ENCODE assay signal across 8 mouse cellular contexts in the genomic region with DNA sequence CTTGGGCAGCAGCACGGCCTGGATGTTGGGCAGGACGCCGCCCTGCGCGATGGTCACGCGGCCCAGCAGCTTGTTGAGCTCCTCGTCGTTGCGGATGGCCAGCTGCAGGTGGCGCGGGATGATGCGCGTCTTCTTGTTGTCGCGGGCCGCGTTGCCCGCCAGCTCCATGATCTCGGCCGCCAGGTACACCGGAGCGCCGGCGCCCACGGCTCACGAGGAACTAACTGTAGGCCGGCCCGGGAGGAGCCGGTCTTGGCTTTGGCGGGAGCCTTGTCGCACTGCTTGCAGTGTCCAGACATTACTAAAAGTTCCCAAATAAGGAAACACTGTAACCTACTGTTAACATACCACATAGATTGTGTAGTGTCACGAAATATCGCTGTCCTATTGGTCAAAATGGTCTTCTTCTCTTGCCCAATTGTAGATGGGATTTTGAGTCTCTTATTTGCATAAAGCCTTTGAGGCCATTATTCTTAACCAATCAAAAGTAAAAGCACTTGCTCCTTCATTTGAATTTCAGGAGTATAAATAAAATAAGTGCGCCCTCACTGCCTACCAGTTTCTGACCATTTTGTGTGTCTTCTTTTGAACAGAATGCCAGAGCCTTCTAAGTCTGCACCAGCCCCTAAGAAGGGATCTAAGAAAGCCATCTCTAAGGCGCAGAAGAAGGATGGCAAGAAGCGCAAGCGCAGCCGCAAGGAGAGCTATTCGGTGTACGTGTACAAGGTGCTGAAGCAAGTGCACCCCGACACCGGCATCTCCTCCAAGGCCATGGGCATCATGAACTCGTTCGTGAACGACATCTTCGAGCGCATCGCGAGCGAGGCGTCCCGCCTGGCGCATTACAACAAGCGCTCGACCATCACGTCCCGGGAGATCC. TPM values are rescaled to one million over a fixed set of nuclear protein-coding genes. Genes with fewer than 3 reads are reported as not detected.
DNase-seq lines count a peak whose midpoint lies in the region; ATAC-seq and TF ChIP-seq lines count a peak whose summit lies in the region.
"Not testable (repeated sequence)": the region's sequence is repeated elsewhere in the genome, so short reads cannot be mapped to it uniquely, and the experiment has no call there.

Gene Hist1h2bb, plus strand, starts transcription at position 534 of the 880 bp plus-strand sequence.

- peak within 1 kb of the TSS; percentile 83 for H3K9ac ChIP-seq in heart, embryonic 13.5 days
- peak within 1 kb of the TSS; percentile 54 for H3K9ac ChIP-seq in kidney, postnatal 0 days (ENCODE audit: low read depth, low read length)
- peak within 1 kb of the TSS; percentile 73 for H3K9ac ChIP-seq in liver, adult 2 months (ENCODE audit: low read depth, low read length)

- peaks cover 68% of the 10 kb centered on the region for H3K4me1 ChIP-seq in erythroblast, embryonic 14.5 days (ENCODE audit: control insufficient read depth)
- peaks cover 35% of the 10 kb centered on the region for H3K4me1 ChIP-seq in heart, embryonic 13.5 days
- H3K4me1 ChIP-seq in kidney, postnatal 0 days (replicated peaks; ENCODE audit: insufficient read depth, low read length), result peaks cover 11% of the 10 kb centered on the region
- H3K4me1 ChIP-seq in liver, adult 2 months (ENCODE audit: control insufficient read depth, insufficient read depth, low read length), result peaks cover 12% of the 10 kb centered on the region

- WGBS in heart, embryonic 13.5 days, result under 1% methylated on average over 45 of the region's 58 CpGs
- WGBS in kidney, postnatal 0 days, result 0% methylated on average over 37 of the region's 58 CpGs
- WGBS in liver, adult 2 months, result 1% methylated on average over 45 of the region's 58 CpGs

- H3K9me3 ChIP-seq in erythroblast, embryonic 14.5 days (ENCODE audit: control insufficient read depth, low read length); heart, embryonic 13.5 days; kidney, postnatal 0 days (replicated peaks; ENCODE audit: low read length): not testable (repeated sequence)

- not testable (repeated sequence) for TF ChIP-seq POLR2A in brain, embryonic 14.5 days (IDR thresholded peaks at IDR 0.05; ENCODE audit: borderline replicate concordance, extremely low read depth, insufficient read depth, insufficient read length, poor library complexity, severe bottlenecking); liver, adult 2 months (IDR thresholded peaks at IDR 0.05; ENCODE audit: extremely low read depth, insufficient read depth, low read length)

- peak within 1 kb of the TSS; percentile 12 for H3K4me3 ChIP-seq in C2C12 (ENCODE audit: insufficient read depth, poor library complexity, severe bottlenecking)
- H3K4me3 ChIP-seq in erythroblast, embryonic 14.5 days (replicated peaks), result peak within 1 kb of the TSS; percentile 79
- H3K4me3 ChIP-seq in heart, embryonic 13.5 days, result peak within 1 kb of the TSS; percentile 52
- peak within 1 kb of the TSS; percentile 32 for H3K4me3 ChIP-seq in kidney, postnatal 0 days (replicated peaks; ENCODE audit: low read depth, low read length)
- peak within 1 kb of the TSS; percentile 66 for H3K4me3 ChIP-seq in liver, adult 2 months (ENCODE audit: insufficient read depth, low read depth, low read length)

- peak within 1 kb of the TSS; percentile 76 for H3ac ChIP-seq in C2C12 (ENCODE audit: control insufficient read depth, insufficient read length, low read depth)

- peak within 1 kb of the TSS; percentile 70 for H3K4me2 ChIP-seq in heart, embryonic 13.5 days
- H3K4me2 ChIP-seq in kidney, postnatal 0 days (ENCODE audit: low read length), result peak within 1 kb of the TSS; percentile 60

- H3K79me3 ChIP-seq in C2C12 (ENCODE audit: low read depth), result not testable (repeated sequence)

- ATAC-seq in heart, embryonic 13.5 days (ENCODE audit: extremely low read depth, insufficient number of reproducible peaks, low FRiP score, low TSS enrichment), result peak; percentile 77
- peak; percentile 86 for ATAC-seq in kidney, postnatal 0 days (replicated peaks; ENCODE audit: low FRiP score, low read depth)
- peak; percentile 91 for ATAC-seq in monocyte, adult 5-6 weeks (replicated peaks; ENCODE audit: insufficient number of reproducible peaks, low FRiP score, low TSS enrichment, poor library complexity, severe bottlenecking)

- DNase-seq in brain, embryonic 14.5 days (ENCODE audit: low read depth), result peak; percentile 98
- DNase-seq in kidney, postnatal 0 days (ENCODE audit: low spot score), result peak; percentile 99
- DNase-seq in liver, adult 2 months (ENCODE audit: extremely low read depth, low read depth, low spot score), result peak; percentile 99
- DNase-seq in spleen, postnatal 4 days (ENCODE audit: low spot score in 2 of 2), result peak; percentile 78 to 88

- TF ChIP-seq CTCF in C2C12 (IDR thresholded peaks at IDR 0.05; ENCODE audit: control insufficient read depth, insufficient read depth, insufficient read length); brain, embryonic 14.5 days (IDR thresholded peaks at IDR 0.05; ENCODE audit: borderline replicate concordance, extremely low read depth, insufficient read depth, insufficient read length); liver, adult 2 months (IDR thresholded peaks at IDR 0.05; ENCODE audit: low read depth, low read length): not testable (repeated sequence)
- 0 out of 2 replicates have a peak, but pooled peaks have one; percentile 4 for TF ChIP-seq CTCF in kidney, postnatal 0 days (IDR thresholded peaks at IDR 0.05; ENCODE audit: low read depth)

- H3K27me3 ChIP-seq in C2C12 (ENCODE audit: control insufficient read depth, insufficient read depth, insufficient read length); erythroblast, embryonic 14.5 days (ENCODE audit: control insufficient read depth); heart, embryonic 13.5 days (replicated peaks); kidney, postnatal 0 days (ENCODE audit: insufficient read depth, low read length); liver, adult 2 months (ENCODE audit: control insufficient read depth, insufficient read depth, low read length): not testable (repeated sequence)

- peak within 1 kb of the TSS; percentile 98 for H3K27ac ChIP-seq in heart, embryonic 13.5 days (replicated peaks)
- H3K27ac ChIP-seq in kidney, postnatal 0 days, result peak within 1 kb of the TSS; percentile 96
- peak within 1 kb of the TSS; percentile 99 for H3K27ac ChIP-seq in liver, adult 2 months (replicated peaks; ENCODE audit: insufficient read depth, low read depth, low read length)

- H3K36me3 ChIP-seq in C2C12 (ENCODE audit: control insufficient read depth, insufficient read depth); erythroblast, embryonic 14.5 days (ENCODE audit: control insufficient read depth); heart, embryonic 13.5 days; kidney, postnatal 0 days (ENCODE audit: insufficient read depth, low read length); liver, adult 2 months (ENCODE audit: control insufficient read depth, insufficient read depth, low read length): not testable (repeated sequence)

- not testable (repeated sequence) for H3K79me2 ChIP-seq in C2C12 (ENCODE audit: control insufficient read depth, insufficient read depth); liver, adult 2 months (ENCODE audit: control insufficient read depth, insufficient read depth, low read length)

RNA-seq across cellular contexts. Expression of gene Hist1h2bb, which starts in this region (rescaled TPM):
- polyA plus RNA-seq in C2C12 (2012; fragmentation: generic; extraction: Trizol), result 2.8 TPM
- 11.1 and 17.5 TPM in 2 replicates for polyA plus RNA-seq in brain, embryonic 14.5 days (2012; rRNA removed)
- 5.4 and 12.1 TPM in 2 replicates for polyA plus RNA-seq in erythroblast, embryonic 14.5 days (2012)
- polyA plus RNA-seq in heart, embryonic 13.5 days (2015; fragmentation: Nextera tagmentation; extraction: Ambion mirVana), result 1.6 and 2.2 TPM in 2 replicates
- polyA plus RNA-seq in kidney, postnatal 0 days (2015; fragmentation: Nextera tagmentation; extraction: Ambion mirVana), result 2.1 and 2.2 TPM in 2 replicates
- total RNA-seq in liver, adult 2 months (2014; rRNA removed), result 41.9 and 75.6 TPM in 2 replicates
- 0.41 and 0.55 TPM in 2 replicates for polyA plus RNA-seq in liver, adult 2 months (2012; rRNA removed)
- 151 to 300 TPM (median 178 TPM) in 3 replicates for total RNA-seq in monocyte, adult 5-6 weeks (2017)

Comparison
In these comparisons a context has a peak if more than half of its experiments do, and no peak if none do; other contexts are left out.
1. Peak in every context shown above with its lines: DNase-seq, ATAC-seq, H3K4me3 ChIP-seq and H3K27ac ChIP-seq.
2. H3K4me3 ChIP-seq: peak in every context shown above with its lines; median percentile 79 in erythroblast, embryonic 14.5 days; 66 in liver, adult 2 months; 52 in heart, embryonic 13.5 days; 32 in kidney, postnatal 0 days; 12 in C2C12.